Comparison of ENCODE assay signal across 8 mouse cellular contexts in the genomic region with DNA sequence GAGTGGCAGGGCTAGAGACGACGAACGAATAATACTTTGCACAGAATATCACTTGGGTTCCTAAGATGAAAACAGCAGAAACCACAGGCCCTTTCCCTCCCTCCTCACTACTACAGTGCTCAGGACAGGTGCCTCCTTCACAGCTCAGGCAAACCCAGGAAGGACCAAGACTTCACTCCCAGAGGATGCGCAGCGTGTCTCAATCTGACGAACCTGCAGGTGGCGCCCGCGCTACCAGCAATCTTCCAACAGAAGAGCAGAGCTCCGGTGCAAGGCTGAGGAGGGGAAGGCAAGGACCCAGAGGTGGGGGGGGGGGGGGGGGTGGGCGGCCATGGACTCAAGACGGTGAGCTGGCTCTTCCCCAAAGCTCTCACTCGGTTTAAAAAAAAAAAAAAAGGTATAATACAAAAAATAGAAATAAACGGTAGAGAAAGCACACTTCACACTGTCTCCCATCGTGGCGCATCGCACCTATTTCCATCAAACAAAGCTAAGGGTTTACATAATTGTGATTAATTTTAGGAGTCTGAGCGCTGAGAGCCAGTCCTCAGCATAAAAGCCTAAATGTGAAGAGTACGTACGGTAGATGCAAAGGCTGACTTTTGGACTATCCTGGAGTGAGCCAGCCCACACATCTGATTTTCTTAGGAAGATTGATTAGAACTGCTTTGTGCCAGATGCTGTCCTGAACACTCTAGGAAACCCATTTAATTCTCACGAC. TPM values are rescaled to one million over a fixed set of nuclear protein-coding genes. Genes with fewer than 3 reads are reported as not detected.
DNase-seq lines count a peak whose midpoint lies in the region; ATAC-seq and TF ChIP-seq lines count a peak whose summit lies in the region.

No protein-coding gene starts in this region.

- H3K4me2 ChIP-seq in forebrain, embryonic 11.5 days (ENCODE audit: low read depth, low read length, severe bottlenecking) = no peak overlapping the region
- no peak overlapping the region for H3K4me2 ChIP-seq in heart, postnatal 0 days (ENCODE audit: low read depth, low read length)
- H3K4me2 ChIP-seq in lung, embryonic 16.5 days (ENCODE audit: low read depth, low read length) = no peak overlapping the region

- no peaks in the 10 kb centered on the region for H3K27me3 ChIP-seq in ES-Bruce4 (ENCODE audit: control insufficient read depth, insufficient read depth, low read length, poor library complexity, severe bottlenecking)
- H3K27me3 ChIP-seq in forebrain, embryonic 11.5 days (ENCODE audit: control insufficient read depth, insufficient read depth, low read length) = no peaks in the 10 kb centered on the region
- no peaks in the 10 kb centered on the region for H3K27me3 ChIP-seq in heart, postnatal 0 days (ENCODE audit: control insufficient read depth, insufficient read depth, low read length)
- H3K27me3 ChIP-seq in lung, embryonic 16.5 days (ENCODE audit: control insufficient read depth, insufficient read depth, low read depth, low read length) = no peaks in the 10 kb centered on the region

- no peak overlapping the region for H3K4me3 ChIP-seq in ES-Bruce4 (ENCODE audit: low read depth, low read length)
- H3K4me3 ChIP-seq in forebrain, embryonic 11.5 days (ENCODE audit: low read depth, low read length) = no peak overlapping the region
- no peak overlapping the region for H3K4me3 ChIP-seq in heart, postnatal 0 days (ENCODE audit: low read depth, low read length)
- no peak overlapping the region for H3K4me3 ChIP-seq in lung, embryonic 16.5 days (ENCODE audit: low read length)

- peak; percentile 71 for DNase-seq in c-Kit-positive CD71-negative TER-119-negative erythroid progenitor cells, embryonic 14.5 days (ENCODE audit: low read depth)
- DNase-seq in forebrain, embryonic 11.5 days (ENCODE audit: low spot score) = peak; percentile 87
- DNase-seq in heart, postnatal 0 days (ENCODE audit: low spot score) = peak; percentile 72
- peak; percentile 91 for DNase-seq in layer of hippocampus, adult 11-12 months (ENCODE audit: low spot score)
- peak; percentile 39 for DNase-seq in ovary, postnatal 10 days (ENCODE audit: low spot score)
- peak; percentile 64 to 78 for DNase-seq in thymus, postnatal 10 days (ENCODE audit: low spot score in 2 of 2)

- 0 out of 2 replicates have a peak, but pooled peaks have one; percentile 30 for ATAC-seq in forebrain, embryonic 11.5 days (replicated peaks; ENCODE audit: low FRiP score)
- peak; percentile 29; the same call in 1 of the 2 replicates for ATAC-seq in heart, postnatal 0 days (ENCODE audit: insufficient read depth, low read depth)
- peak; percentile 24; the same call in 1 of the 2 replicates for ATAC-seq in lung, embryonic 16.5 days (ENCODE audit: low read depth)

- no peak for TF ChIP-seq POLR2A in ES-Bruce4 (IDR thresholded peaks at IDR 0.05; ENCODE audit: insufficient read depth, low read length)

- H3K9ac ChIP-seq in ES-Bruce4 (ENCODE audit: low read depth, poor library complexity, severe bottlenecking) = no peak overlapping the region
- no peak overlapping the region for H3K9ac ChIP-seq in forebrain, embryonic 11.5 days (ENCODE audit: low read length)
- no peak overlapping the region for H3K9ac ChIP-seq in heart, postnatal 0 days (replicated peaks; ENCODE audit: low read depth, low read length)
- H3K9ac ChIP-seq in lung, embryonic 16.5 days (ENCODE audit: low read length) = no peak overlapping the region

- no peaks in the 10 kb centered on the region for H3K9me3 ChIP-seq in ES-Bruce4 (replicated peaks; ENCODE audit: control insufficient read depth, insufficient read depth, low read length, poor library complexity, severe bottlenecking)
- H3K9me3 ChIP-seq in forebrain, embryonic 11.5 days (ENCODE audit: control insufficient read depth, low read length) = no peaks in the 10 kb centered on the region
- no peaks in the 10 kb centered on the region for H3K9me3 ChIP-seq in heart, postnatal 0 days (replicated peaks; ENCODE audit: control insufficient read depth, low read length)
- no peaks in the 10 kb centered on the region for H3K9me3 ChIP-seq in lung, embryonic 16.5 days (ENCODE audit: control insufficient read depth, low read length)

- no peak overlapping the region for H3K27ac ChIP-seq in ES-Bruce4 (ENCODE audit: insufficient read depth, low read length)
- H3K27ac ChIP-seq in forebrain, embryonic 11.5 days (ENCODE audit: low read depth, low read length) = no peak overlapping the region
- H3K27ac ChIP-seq in heart, postnatal 0 days (ENCODE audit: low read depth) = no peak overlapping the region
- H3K27ac ChIP-seq in lung, embryonic 16.5 days (ENCODE audit: low read length) = no peak overlapping the region

- H3K36me3 ChIP-seq in ES-Bruce4 (ENCODE audit: control insufficient read depth, insufficient read depth, low read length, poor library complexity, severe bottlenecking) = peaks cover 5% of the 10 kb centered on the region; the same call in 1 of the 2 replicates
- H3K36me3 ChIP-seq in forebrain, embryonic 11.5 days (ENCODE audit: control insufficient read depth, insufficient read depth, low read length) = no peaks in the 10 kb centered on the region; the same call in 1 of the 2 replicates
- peaks cover 14% of the 10 kb centered on the region for H3K36me3 ChIP-seq in heart, postnatal 0 days (replicated peaks; ENCODE audit: control insufficient read depth, insufficient read depth, low read length)
- H3K36me3 ChIP-seq in lung, embryonic 16.5 days (ENCODE audit: control insufficient read depth, insufficient read depth, low read length) = peaks cover 3% of the 10 kb centered on the region; the same call in 1 of the 2 replicates

- 29% methylated on average over 20 of the region's 21 CpGs for WGBS in forebrain, embryonic 11.5 days
- 26% methylated on average over 21 of the region's 21 CpGs for WGBS in heart, postnatal 0 days
- WGBS in lung, embryonic 16.5 days = 20% methylated on average over 21 of the region's 21 CpGs

- peak; percentile 80 for TF ChIP-seq CTCF in ES-Bruce4 (IDR thresholded peaks at IDR 0.05; ENCODE audit: low read depth, low read length)
- peak; percentile 76 for TF ChIP-seq CTCF in heart, postnatal 0 days (IDR thresholded peaks at IDR 0.05; ENCODE audit: low read depth)

- H3K4me1 ChIP-seq in ES-Bruce4 (ENCODE audit: control insufficient read depth, insufficient read depth, low read length) = peaks cover 2% of the 10 kb centered on the region
- 0 out of 2 replicates have a peak, but pooled peaks cover 3% of the 10 kb centered on the region for H3K4me1 ChIP-seq in forebrain, embryonic 11.5 days (replicated peaks; ENCODE audit: control insufficient read depth, insufficient read depth, low read length)
- H3K4me1 ChIP-seq in heart, postnatal 0 days (ENCODE audit: control insufficient read depth, insufficient read depth) = peaks cover 9% of the 10 kb centered on the region
- peaks cover 6% of the 10 kb centered on the region for H3K4me1 ChIP-seq in lung, embryonic 16.5 days (replicated peaks; ENCODE audit: control insufficient read depth, insufficient read depth, low read length)

- no peak for TF ChIP-seq EP300 in ES-Bruce4 (IDR thresholded peaks at IDR 0.05; ENCODE audit: insufficient read depth, low read depth, low read length)
- no peak for TF ChIP-seq EP300 in heart, postnatal 0 days (IDR thresholded peaks at IDR 0.05; ENCODE audit: low read depth)

RNA-seq across cellular contexts. Expression of a gene that starts 2.7 kb away (rescaled TPM):
- polyA plus RNA-seq in ES-Bruce4 (2011; ENCODE audit: insufficient read depth, insufficient read length, low read depth, missing spikeins) = 100 and 118 TPM in 2 replicates
- polyA plus RNA-seq in forebrain, embryonic 11.5 days (2014; fragmentation: Nextera tagmentation; extraction: Ambion mirVana) = 87.3 and 94.7 TPM in 2 replicates
- total RNA-seq in heart, postnatal 0 days (2014; rRNA removed; ENCODE audit: low replicate concordance) = 224 and 298 TPM in 2 replicates
- polyA plus RNA-seq in heart, postnatal 0 days (2015; fragmentation: Nextera tagmentation; extraction: Ambion mirVana) = 206 and 223 TPM in 2 replicates
- 186 and 203 TPM in 2 replicates for polyA plus RNA-seq in lung, embryonic 16.5 days (2015; fragmentation: Nextera tagmentation; extraction: Ambion mirVana)

RNA-seq across cellular contexts. Expression of a gene that starts 55.1 kb away (rescaled TPM):
- 18.6 and 21.4 TPM in 2 replicates for polyA plus RNA-seq in ES-Bruce4 (2011; ENCODE audit: insufficient read depth, insufficient read length, low read depth, missing spikeins)
- polyA plus RNA-seq in forebrain, embryonic 11.5 days (2014; fragmentation: Nextera tagmentation; extraction: Ambion mirVana) = 2.8 TPM in 2 replicates
- total RNA-seq in heart, postnatal 0 days (2014; rRNA removed; ENCODE audit: low replicate concordance) = 13.6 and 23.8 TPM in 2 replicates
- 11.8 and 17.3 TPM in 2 replicates for polyA plus RNA-seq in heart, postnatal 0 days (2015; fragmentation: Nextera tagmentation; extraction: Ambion mirVana)
- polyA plus RNA-seq in lung, embryonic 16.5 days (2015; fragmentation: Nextera tagmentation; extraction: Ambion mirVana) = 8.9 and 11.6 TPM in 2 replicates

Comparison
In these comparisons a context has a peak if more than half of its experiments do, and no peak if none do; other contexts are left out.
1. DNase-seq: peak in every context shown above with its lines; median percentile 91 in layer of hippocampus, adult 11-12 months; 87 in forebrain, embryonic 11.5 days; 72 in heart, postnatal 0 days; 71 in c-Kit-positive CD71-negative TER-119-negative erythroid progenitor cells, embryonic 14.5 days; 71 in thymus, postnatal 10 days; 39 in ovary, postnatal 10 days.